Mouse (Mus musculus): ENCODE measurements around the gene B3galt4.
"Not testable (repeated sequence)": the region's sequence is repeated elsewhere in the genome, so short reads cannot be mapped to it uniquely, and the experiment has no call there.

B3galt4 gene

DNA sequence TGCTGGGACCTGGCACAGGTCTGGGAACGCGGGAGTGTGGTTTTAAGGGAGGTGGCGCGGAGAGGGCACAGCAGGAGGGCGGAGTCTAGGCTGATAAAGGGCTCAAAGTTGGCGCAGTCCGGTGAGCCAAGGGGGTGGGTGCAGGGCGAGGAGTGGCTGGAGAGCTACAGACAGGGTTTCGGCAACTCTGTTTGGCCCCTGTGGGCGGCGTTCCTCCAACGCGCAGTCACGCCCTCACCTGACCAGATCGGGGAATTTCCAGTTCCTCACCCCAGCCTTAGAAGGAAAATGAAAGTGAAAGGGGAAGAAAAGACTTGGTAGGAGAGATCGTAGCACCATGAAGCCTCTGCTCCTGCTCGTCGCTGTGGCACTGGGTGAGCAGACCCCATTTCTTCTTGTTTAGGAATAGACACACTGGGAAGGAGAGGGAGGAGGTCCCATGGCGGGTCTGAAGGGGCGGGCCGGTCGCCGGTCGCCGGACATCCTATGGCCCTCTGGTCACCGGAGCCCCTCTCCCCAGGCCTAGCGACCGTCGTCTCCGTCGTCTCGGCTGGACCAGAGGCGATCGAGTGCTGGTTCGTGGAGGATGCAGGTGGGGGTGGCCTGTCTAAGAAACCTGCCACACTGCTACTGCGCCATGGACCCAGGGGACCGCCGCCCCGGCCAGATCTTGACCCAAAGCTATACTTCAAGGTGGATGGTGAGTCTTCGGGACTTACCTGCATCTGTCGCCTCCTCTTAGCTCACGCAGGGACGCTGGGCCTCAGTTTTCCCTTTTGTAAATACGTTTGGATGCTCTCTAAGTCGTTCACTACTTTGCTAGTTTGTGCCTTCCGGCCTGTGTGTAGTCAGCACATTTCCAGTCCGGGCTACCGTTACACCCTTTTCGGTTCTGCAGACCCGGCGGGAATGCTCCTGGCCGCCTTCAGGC lies 31.7 kb downstream of the B3galt4 start:
- peak; percentile 48 for DNase-seq

GRCm38 (mm10) chr17:33918293-33919203 lies 32.7 kb downstream of the B3galt4 start:
- DNase-seq = no peak

DNA sequence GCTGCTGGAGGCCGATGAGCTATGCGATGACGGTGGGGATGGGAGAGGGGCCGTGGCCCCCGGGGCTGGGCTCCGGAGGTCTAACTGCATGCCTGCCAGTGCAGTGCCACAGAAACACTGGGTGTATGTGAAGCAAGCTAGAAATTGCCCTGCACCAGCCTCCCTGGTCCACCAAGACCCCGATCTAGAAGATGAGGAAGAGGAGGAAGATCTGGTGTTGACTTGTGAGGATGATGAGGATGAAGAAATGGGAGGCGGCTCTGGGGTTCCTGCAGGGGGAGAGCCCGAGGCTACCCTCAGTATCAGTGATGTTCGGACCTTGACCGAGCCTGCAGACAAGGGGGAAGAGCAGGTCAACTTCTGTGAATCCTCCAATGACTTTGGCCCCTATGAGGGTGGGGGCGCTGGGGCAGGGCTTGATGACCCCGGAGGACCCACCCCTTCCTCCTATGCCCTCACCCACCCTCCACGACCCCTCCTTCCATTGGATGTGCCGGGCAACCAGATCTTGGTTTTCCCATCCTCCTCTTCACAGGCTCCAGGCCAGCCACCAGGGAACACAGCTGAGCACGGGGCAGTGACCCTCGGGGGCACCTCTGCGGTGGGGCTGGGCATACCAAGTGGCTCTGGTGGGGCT lies 33.5 kb downstream of the B3galt4 start:
- DNase-seq = no peak

GRCm38 (mm10) chr17:33916847-33917655 lies 34.2 kb downstream of the B3galt4 start:
- DNase-seq = no peak

DNA sequence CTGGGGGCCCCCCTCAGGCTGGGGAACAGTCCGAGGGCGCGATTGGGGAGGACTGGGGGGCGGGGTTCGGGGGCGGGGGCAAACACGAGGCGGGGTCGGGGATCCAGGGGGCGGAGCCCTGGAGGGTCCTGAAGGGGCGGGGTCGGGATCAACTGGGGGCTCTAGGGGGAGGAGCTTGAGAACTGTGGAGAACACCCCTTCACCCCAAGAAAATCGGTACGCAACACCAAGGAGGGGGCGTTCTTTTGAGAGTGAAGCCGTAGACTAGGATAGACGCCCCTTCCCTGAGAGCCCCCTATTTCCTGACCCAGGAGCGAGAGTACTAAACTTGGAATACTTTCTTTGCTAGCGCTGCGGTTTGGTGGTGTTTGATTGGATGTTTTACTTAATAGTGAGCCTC lies 35.0 kb downstream of the B3galt4 start:
- no peak for DNase-seq

DNA sequence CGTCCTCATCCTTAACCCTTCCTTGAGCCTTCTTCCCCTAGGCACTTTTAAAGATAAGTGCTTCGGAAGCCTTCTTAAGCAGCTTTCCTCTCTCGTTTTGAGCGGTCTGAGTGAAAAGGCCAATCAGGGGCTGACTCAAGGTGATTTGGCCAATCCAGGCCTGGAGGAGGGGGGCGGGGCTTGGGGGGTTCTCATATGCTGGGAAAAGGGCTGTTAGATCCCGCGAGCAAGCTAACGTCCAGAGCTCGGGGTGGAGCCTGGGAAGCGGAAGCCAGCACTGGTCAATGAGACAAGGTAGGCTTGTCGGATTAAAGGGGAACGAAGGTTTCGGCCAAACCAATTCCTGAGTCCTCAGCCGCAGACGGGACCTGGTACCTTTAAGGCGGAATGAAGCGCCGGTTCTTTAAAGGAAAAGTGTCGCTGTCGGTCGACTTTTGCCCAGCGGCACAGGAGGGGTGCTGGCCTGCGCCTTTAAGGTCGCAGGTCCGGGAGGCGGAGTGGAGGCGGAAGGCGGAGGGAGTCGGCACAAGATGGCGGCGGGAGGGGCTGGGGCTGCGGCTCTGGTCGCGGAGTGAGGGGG lies 35.5 kb downstream of the B3galt4 start, which contains the start of the genes Tapbp and Zbtb22:
Gene Tapbp, plus strand, starts transcription at position 229 of the 580 bp plus-strand sequence.
Gene Zbtb22, plus strand, starts transcription at position 234 of the 580 bp plus-strand sequence.
- peak; percentile 93 for DNase-seq

DNA sequence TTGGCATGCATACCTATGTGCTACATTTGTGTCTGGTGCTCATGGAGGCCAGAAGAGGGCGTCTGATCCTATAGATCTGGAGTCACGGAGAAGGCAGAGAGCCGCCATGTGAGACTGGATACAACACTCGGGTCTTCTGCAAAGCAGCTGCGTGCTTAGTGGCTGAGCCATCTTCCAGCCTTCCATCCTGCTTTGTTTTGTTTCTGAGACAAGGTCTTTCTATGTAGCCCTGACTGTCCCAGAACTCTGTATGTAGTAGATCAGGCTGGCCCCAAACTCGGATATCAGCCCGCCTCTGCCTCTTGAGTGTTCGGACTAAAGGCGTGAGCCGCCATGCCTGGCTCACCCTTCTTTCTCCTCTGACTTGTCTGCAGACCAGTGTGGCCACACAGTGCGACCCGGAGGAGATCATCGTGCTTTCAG lies 36.3 kb downstream of the B3galt4 start:
- no peak for DNase-seq

DNA sequence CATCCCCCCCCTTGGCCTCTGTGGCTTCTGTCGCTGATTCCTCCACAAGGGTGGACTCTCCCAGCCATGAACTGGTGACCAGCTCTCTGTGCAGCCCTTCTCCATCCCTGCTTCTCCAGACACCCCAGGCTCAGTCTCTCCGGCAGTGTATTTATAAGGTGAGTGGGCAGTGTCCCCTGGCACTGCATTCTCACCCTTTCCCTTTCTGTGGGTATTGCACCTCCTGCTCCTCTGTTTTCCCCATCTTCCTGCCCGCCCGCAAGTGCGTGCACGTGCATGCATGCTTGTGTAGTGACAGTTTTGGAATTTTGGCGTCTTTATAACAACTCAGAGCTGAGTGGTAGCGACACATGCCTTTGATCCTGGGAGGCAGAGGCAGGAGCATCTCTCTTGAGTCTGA lies 37.4 kb downstream of the B3galt4 start:
- DNase-seq = no peak

- no peak for DNase-seq
Observed at GRCm38 (mm10) chr17:33913264-33913663, 38.0 kb downstream of the B3galt4 start.

GRCm38 (mm10) chr17:33911813-33912414 lies 39.4 kb downstream of the B3galt4 start:
- no peak for DNase-seq

GRCm38 (mm10) chr17:33911052-33911812 lies 40.1 kb downstream of the B3galt4 start:
- DNase-seq = no peak

GRCm38 (mm10) chr17:33910346-33911051 lies 40.8 kb downstream of the B3galt4 start:
- no peak for DNase-seq

- no peak for DNase-seq
Observed at GRCm38 (mm10) chr17:33909869-33910250, 41.4 kb downstream of the B3galt4 start.

GRCm38 (mm10) chr17:33909077-33909868 lies 42.0 kb downstream of the B3galt4 start, which contains the start of gene Daxx:
Gene Daxx (plus strand): TSS chr17:33909414.
- DNase-seq = peak; percentile 98

DNA sequence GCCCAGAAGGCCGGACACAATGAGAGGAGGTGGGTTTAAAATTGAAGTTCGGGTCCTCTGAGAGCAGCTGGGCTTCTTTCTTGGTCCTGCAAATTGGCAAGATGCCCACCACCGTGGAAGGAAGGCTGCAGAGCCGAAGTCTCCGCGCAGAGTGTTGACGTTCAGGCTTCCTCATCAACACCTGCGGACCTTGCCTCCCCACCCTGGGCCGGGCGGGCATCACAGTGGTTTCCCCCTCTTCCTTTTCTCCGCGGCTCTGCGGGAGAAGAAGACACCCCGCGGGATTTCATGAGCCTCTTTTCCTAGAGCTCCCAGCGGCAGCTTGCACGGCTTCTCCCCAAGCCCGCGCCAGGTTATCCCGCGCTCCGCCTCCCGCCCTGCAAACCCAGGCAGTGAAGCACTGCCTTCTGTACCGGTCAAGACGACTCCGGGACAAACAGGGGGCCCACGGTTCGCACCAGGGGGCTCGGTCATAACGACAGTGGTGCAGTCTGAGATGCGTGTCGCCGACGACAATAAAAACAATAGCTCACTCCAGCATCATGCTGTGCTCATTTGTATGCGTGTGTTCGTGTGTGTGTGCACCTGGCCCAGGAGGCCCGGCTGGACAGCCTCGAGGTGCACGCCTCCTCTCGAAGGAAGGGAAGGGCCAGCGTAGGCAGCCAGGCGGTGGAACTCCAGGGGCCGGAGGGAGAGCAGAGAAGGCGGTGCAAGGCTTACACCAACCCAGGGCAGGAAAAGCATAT lies 42.8 kb downstream of the B3galt4 start:
- DNase-seq = peak; percentile 73

DNA sequence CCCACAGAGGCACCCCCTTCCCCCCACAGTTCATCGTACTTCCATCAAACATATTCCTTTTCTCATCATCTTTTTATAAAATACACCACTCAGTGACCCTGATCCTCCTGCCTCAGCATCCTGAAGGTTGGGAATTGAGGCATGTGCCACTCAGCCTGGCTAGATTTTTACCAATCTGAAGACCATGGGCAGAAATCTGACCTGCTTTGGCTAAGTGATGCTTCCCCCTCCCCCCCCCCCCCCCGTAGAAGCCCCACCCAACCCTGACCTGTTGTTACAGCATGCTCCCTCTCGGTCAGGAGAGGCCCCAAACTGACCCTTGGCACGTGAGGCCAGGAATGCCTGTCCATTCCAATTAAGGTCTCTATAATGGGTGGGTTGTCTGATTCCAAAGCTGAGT lies 46.5 kb downstream of the B3galt4 start, which contains the start of gene Platr17:
Gene Platr17, plus strand, starts transcription at position 301 of the 400 bp plus-strand sequence.
- DNase-seq = not testable (repeated sequence)

GRCm38 (mm10) chr17:33903911-33904651 lies 47.2 kb downstream of the B3galt4 start:
- not testable (repeated sequence) for DNase-seq
